Mouse (Mus musculus): Measurements from ENCODE around the gene Pex14.

Pex14 gene

DNA sequence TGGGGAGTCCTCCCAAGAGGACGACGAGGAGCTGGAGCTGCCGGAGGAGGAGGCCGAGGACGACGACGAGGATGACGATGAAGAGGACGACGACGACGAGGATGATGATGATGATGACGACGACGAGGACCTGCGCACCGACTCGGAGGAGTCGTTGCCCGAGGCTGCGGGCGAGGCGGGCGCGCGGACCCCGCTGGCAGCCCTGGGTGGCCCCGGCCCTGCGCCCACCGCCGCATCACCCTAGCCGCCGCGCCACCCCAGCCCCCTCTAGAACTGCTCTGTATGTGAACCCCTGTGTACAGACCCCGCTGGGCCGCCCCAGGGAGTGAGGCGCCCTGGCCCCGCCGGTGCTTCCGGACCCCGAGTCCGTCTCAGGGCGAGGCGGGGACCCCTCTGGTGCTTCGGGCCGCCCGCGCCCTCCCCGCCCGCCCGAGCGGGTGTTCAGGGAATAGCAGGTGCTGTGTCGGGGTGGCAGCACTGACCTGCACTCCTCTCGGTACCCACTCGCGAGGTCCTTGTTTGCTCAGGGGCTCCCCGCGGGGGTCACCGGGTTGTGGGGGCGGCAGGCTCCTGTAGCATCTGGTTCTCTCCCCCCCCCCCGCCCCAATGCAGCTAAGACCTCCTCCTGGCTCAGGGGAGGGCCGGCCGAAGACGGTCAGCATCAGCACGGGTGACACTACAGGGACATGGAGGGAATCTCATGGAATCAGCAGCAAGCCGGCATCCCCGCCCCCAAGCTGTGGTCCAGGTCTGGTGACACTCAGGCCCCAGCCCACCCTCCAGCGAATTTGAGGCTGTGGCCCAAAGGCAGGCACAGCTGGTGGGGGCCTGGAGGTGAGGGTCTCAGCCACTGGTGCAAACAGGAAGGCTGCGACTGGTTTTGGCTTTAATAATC lies 147.1 kb downstream of the Pex14 start:
- no peak for DNase-seq (ENCODE audit: low spot score in 2 of 2)

- peak in 1 of 2 experiments; percentile 28 for DNase-seq (ENCODE audit: low spot score in 2 of 2)
These were observed 147.8 kb downstream of the Pex14 start for GRCm38 (mm10) chr4:148951821-148952291.

- peak; percentile 32 to 56 for DNase-seq (ENCODE audit: low spot score in 2 of 2)
These were observed 148.6 kb downstream of the Pex14 start for GRCm38 (mm10) chr4:148950932-148951650.

- no peak for DNase-seq (ENCODE audit: low spot score in 2 of 2)
These were observed 149.2 kb downstream of the Pex14 start for GRCm38 (mm10) chr4:148950487-148950886.

- DNase-seq (ENCODE audit: low spot score in 2 of 2), result no peak
These were observed 151.8 kb downstream of the Pex14 start for GRCm38 (mm10) chr4:148947833-148948388.

GRCm38 (mm10) chr4:148946071-148946470 lies 153.6 kb downstream of the Pex14 start:
- DNase-seq (ENCODE audit: low spot score in 2 of 2), result no peak

DNA sequence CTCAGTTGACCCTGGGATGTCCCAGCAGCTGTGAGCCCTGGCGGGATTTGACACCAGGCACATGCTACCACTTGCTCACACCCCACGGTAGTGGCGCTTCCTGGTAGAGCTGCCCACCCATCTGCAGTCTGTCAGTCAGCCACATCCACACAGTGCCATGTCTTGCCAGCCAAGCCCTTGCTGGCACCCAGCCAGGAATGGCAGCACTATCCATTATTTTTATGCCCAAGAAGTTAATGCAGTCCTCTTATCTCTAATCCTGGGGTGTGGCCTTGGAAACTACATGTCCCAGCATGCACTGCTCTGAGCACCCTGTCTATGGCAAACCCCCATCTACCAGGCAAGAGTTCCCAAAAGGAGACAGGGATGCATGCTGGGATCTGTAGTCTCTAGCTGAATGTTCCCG lies 154.2 kb downstream of the Pex14 start:
- no peak for DNase-seq (ENCODE audit: low spot score in 2 of 2)

DNA sequence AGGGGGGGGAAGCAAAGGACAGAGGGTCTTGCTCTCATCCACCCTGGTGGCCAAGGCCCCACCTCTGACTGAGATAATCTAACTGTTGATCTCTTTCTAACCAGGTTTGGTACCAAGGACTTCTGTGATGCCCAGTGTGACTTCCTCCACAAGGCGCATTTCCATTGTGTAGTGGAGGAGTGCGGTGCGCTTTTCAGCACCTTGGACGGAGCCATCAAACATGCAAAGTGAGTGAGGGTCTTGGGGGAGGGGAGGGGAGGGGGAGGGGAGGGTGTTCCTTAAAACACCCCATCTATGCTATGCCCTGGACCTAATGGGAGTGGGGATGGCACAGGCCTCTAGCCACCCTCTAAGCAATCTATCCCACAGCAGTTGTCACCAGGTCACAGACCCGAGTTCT lies 156.6 kb downstream of the Pex14 start:
- no peak for DNase-seq (ENCODE audit: low spot score in 2 of 2)

DNA sequence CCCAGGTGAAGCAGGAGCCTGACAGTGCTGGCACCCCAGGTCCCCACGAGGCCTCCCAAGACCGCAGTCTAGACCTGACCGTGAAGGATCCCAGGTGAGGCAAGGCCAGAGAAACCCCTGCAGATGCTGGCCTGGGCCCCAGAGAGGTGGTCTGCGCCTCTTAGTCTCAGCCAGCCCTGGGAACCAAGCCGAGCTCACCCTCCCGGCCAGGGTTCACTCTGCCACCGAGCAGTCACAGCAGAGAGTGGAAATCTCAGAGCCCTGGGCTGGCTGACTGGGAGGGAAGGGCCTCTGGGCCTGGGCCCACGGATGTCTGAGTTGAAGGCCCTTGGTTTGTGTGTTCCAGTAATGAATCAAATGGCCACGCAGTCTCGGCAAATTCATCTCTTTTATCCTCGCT lies 158.4 kb downstream of the Pex14 start:
- no peak for DNase-seq (ENCODE audit: low spot score in 2 of 2)

DNA sequence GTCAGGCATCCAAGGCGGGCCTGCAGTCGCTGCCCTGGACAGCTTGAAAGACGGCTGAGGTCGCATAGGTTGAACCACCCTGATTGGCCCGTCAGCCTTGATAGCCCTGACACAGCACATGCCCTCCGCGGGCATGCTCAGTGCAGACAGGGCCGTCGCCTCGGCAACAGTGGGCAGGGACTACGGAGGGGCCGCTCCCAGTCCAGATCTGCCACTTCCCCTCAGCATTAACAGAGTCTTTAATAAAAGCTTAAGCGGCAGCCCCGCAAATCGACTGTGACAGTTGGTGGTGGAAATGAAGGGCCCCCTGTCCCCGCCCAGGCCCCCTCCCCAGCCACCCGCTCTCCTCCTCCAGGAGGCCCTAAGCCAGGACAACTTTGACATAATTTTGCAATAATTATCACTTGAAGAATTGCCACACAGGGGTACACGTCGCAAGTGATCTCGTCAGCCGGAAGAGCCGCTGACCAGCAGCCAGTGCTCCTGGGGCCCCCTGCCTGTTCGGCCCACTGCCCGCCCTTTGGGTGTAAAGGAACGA lies 158.9 kb downstream of the Pex14 start:
- no peak for DNase-seq (ENCODE audit: low spot score in 2 of 2)

DNA sequence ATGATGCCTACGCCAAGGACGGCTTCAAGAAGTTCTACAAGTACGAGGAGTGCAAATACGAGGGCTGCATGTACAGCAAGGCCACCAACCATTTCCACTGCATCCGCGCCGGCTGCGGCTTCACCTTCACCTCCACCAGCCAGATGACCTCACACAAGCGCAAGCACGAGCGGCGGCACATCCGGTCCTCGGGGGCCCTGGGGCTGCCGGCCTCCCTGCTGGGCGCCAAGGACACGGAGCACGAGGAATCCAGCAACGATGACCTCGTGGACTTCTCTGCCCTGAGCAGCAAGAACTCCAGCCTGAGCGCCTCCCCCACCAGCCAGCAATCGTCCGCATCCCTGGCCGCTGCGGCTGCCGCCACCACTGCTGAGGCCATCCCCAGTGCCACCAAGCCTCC lies 161.1 kb downstream of the Pex14 start:
- DNase-seq (ENCODE audit: low spot score in 2 of 2), result no peak

DNA sequence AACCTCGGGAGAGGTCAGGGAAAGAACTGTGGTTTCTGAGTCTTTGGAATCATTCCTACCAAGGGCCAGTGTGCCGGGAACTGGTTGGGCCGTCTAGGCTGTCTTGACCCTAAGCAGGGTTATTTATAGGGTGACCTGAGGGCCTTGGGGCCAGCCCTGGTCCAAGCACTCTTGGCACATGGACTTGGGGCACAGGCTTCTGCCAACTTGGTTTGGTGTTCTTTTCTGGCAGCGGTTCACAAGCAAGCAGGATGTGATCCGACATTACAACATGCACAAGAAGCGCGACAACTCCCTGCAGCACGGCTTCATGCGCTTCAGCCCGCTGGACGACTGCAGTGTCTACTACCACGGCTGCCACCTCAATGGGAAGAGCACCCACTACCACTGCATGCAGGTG lies 162.9 kb downstream of the Pex14 start:
- no peak for DNase-seq (ENCODE audit: low spot score in 2 of 2)

DNA sequence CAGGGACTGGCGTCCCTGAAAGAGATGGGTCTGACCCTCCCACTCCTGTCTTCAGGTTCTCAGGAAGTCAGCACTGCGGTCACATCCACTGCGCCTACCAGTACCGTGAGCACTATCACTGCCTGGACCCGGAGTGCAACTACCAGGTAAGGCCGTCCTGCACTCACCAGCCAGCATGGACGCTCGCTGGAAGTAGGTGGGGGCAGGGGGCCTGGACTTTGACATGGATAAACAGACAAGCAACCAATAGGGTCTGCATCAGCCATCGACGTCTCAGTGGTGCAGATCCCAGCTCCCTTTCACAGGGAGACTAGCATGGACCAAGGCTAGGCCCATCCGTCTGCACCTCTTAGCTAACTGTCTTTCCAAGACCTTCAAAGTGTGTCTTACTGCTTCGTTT lies 163.6 kb downstream of the Pex14 start:
- DNase-seq (ENCODE audit: low spot score in 2 of 2), result no peak

GRCm38 (mm10) chr4:148935211-148935610 lies 164.5 kb downstream of the Pex14 start:
- DNase-seq (ENCODE audit: low spot score in 2 of 2), result no peak

- no peak for DNase-seq (ENCODE audit: low spot score in 2 of 2)
These were observed 166.6 kb downstream of the Pex14 start for GRCm38 (mm10) chr4:148933109-148933508.

DNA sequence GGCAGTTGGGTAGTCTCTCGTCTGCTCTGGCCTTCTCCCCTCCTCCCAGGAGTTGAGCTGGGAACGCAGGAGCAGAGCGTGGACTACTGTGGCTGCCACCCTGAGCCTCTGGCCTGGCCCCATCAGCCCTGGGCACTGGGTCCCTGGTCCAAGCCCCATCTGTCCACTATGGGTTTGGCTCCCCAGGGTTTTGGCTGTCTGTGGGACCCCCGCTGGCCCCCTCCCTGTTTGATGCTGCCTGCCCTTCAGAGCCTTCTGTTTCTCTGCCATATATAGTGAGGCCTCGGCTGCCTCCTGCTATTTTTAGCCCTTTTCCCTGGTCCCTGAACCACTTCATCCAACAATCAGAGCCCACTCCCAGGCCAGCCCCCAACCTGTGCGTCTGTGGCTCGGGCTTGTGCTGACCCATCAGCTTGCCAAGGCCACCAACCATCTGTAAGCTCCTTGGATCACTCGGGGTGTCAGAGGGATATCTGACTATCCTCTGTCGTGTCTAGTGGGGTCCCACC lies 168.9 kb downstream of the Pex14 start:
- DNase-seq (ENCODE audit: low spot score in 2 of 2), result no peak

GRCm38 (mm10) chr4:148928876-148929275 lies 170.8 kb downstream of the Pex14 start:
- no peak for DNase-seq (ENCODE audit: low spot score in 2 of 2)

DNA sequence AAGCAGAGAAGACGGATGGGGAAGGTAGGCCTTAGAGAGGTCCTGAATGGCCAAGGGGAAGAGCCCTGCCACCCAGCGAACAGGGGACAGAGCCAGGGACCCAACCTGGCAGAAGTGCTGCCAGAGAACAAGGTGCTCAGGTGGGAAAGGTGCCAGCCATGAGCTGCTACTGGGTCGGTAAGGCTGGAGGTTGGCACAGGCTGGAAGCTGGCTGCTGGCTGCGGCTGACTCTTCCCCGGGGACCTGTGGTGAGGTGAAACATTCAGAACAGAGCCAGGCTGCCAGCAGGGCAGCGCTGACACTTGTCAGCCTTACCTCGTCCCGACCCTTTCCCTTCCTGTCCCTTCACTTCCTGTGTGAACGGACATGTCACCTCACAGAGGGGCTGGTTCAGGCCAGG lies 171.4 kb downstream of the Pex14 start:
- no peak for DNase-seq (ENCODE audit: low spot score in 2 of 2)

GRCm38 (mm10) chr4:148926459-148926858 lies 173.2 kb downstream of the Pex14 start:
- no peak for DNase-seq (ENCODE audit: low spot score in 2 of 2)

- DNase-seq (ENCODE audit: low spot score in 2 of 2), result no peak
These were observed 173.9 kb downstream of the Pex14 start for GRCm38 (mm10) chr4:148925589-148926359.

GRCm38 (mm10) chr4:148923976-148924375 lies 175.7 kb downstream of the Pex14 start:
- no peak for DNase-seq (ENCODE audit: low spot score in 2 of 2)
